Mouse (Mus musculus): Measurements from ENCODE around the gene Ttc25.

DNA sequence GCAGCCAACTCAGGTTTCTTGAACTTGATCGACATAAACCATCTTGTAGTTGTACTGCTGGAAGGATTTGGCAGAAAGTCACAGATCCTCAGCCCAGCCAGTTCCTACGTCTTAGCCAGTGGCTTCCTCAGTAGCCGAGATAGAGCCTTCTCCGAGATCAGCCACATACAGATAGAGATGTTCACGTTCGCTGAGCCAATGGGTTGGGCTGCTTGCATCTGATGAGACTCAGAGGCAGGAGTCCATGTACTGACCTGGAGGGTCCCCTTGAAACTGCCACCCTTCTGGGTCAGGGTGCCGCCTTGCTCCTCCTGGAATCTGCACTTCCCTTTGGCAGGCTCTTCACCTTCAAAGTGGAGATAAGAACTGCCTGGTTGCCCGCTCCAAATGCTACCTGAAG is 4.1 kb downstream of the Ttc25 start:
- TF ChIP-seq CTCF (IDR thresholded peaks at IDR 0.05; ENCODE audit: control insufficient read depth, insufficient read depth, insufficient read length) (no peak), USF1 (IDR thresholded peaks at IDR 0.05; ENCODE audit: low read depth) (no peak)

Data from C2C12 (cell line).